Mouse (Mus musculus): ENCODE results near the gene Meis3. TPM values are rescaled to one million over a fixed set of nuclear protein-coding genes. Genes with fewer than 3 reads are reported as not detected.

Gene Meis3
- polyA plus RNA-seq, 1 experiment, result 21.9 TPM

GRCm38 (mm10) chr7:16158735-16159134 is 16.2 kb upstream of the Meis3 start:
- Histone ChIP-seq H3K4me3 (ENCODE audit: extremely low read depth, insufficient read depth, insufficient read length) (no peak overlapping the region), H3K27me3 (ENCODE audit: control insufficient read depth, insufficient read depth, low read length) (peaks cover 6% of the 10 kb centered on the region), H3K36me3 (ENCODE audit: control insufficient read depth, insufficient read depth, low read length) (no peaks in the 10 kb centered on the region), H3K4me1 (ENCODE audit: control insufficient read depth, insufficient read depth, insufficient read length) (peaks cover 4% of the 10 kb centered on the region; the same call in 1 of the 2 replicates), H3K27ac (ENCODE audit: insufficient read depth, low read length) (no peak overlapping the region)
- no peak for DNase-seq (ENCODE audit: low read depth in 1 of 2, low spot score in 2 of 2)
- TF ChIP-seq CTCF (IDR thresholded peaks at IDR 0.05; ENCODE audit: extremely low read depth, insufficient read depth, insufficient read length, insufficient replicate concordance) (no peak), POLR2A (IDR thresholded peaks at IDR 0.05; ENCODE audit: low read depth, low read length) (no peak)
- WGBS, result 19% methylated on average over 39 of the region's 39 CpGs

GRCm38 (mm10) chr7:16160702-16161101 is 14.2 kb upstream of the Meis3 start:
- no peak overlapping the region for H3K4me3 ChIP-seq (ENCODE audit: extremely low read depth, insufficient read depth, insufficient read length)
- H3K27ac ChIP-seq (ENCODE audit: insufficient read depth, low read length), result no peak overlapping the region
- no peaks in the 10 kb centered on the region for H3K36me3 ChIP-seq (ENCODE audit: control insufficient read depth, insufficient read depth, low read length)
- 62% methylated on average over 3 of the region's 3 CpGs for WGBS
- H3K27me3 ChIP-seq (ENCODE audit: control insufficient read depth, insufficient read depth, low read length), result peaks cover 6% of the 10 kb centered on the region
- peaks cover 4% of the 10 kb centered on the region; the same call in 1 of the 2 replicates for H3K4me1 ChIP-seq (ENCODE audit: control insufficient read depth, insufficient read depth, insufficient read length)
- no peak for DNase-seq (ENCODE audit: low read depth in 1 of 2, low spot score in 2 of 2)
- TF ChIP-seq CTCF (IDR thresholded peaks at IDR 0.05; ENCODE audit: extremely low read depth, insufficient read depth, insufficient read length, insufficient replicate concordance) (no peak), POLR2A (IDR thresholded peaks at IDR 0.05; ENCODE audit: low read depth, low read length) (no peak)

DNA sequence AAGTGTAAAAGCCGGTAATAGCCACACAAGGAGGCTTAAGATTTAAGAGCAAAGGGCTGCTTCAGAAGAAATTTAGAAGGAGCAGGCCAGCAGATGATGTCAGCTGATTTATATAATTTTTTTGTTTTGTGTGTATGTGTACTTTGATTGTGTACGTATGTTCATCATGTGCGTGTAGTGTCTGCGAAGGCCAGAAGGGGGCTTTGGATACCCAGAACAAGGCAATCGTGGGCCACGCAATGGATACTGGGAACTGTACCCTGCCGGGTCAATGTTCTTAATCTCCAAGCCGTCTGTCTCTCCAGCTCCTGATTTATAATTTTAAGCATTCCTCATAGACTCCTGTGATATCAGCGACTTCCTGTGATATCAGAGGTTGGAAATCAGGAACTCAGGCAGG is 13.6 kb upstream of the Meis3 start:
- 92% methylated on average over 9 of the region's 9 CpGs for WGBS
- Histone ChIP-seq H3K27me3 (ENCODE audit: control insufficient read depth, insufficient read depth, low read length) (peaks cover 6% of the 10 kb centered on the region), H3K4me1 (ENCODE audit: control insufficient read depth, insufficient read depth, insufficient read length) (peaks cover 4% of the 10 kb centered on the region; the same call in 1 of the 2 replicates)

DNA sequence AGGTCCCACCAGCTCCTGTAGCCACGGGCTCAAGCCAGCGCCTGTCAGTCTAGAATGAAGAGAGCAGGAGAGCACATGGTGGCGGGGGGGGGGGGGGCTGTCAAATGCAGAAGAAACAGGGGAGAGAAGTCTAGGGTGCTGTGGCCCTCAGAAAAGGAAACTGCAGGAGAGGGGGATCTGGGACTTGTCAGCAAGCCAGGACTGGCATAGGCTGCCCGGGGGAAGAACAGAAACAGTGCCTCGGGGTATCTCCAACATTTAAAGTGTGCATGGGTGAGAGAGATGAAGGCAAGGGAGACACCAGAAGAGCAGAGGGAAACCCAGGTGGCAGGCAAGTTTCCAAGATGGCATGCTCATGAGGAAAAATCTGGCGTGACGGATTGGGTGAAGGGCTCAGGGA is 12.9 kb upstream of the Meis3 start:
- Histone ChIP-seq H3K36me3 (ENCODE audit: control insufficient read depth, insufficient read depth, low read length) (no peaks in the 10 kb centered on the region), H3K4me3 (ENCODE audit: extremely low read depth, insufficient read depth, insufficient read length) (no peak overlapping the region), H3K27ac (ENCODE audit: insufficient read depth, low read length) (no peak overlapping the region), H3K4me1 (ENCODE audit: control insufficient read depth, insufficient read depth, insufficient read length) (peaks cover 4% of the 10 kb centered on the region; the same call in 1 of the 2 replicates), H3K27me3 (ENCODE audit: control insufficient read depth, insufficient read depth, low read length) (peaks cover 6% of the 10 kb centered on the region)
- TF ChIP-seq POLR2A (IDR thresholded peaks at IDR 0.05; ENCODE audit: low read depth, low read length), result no peak
- TF ChIP-seq CTCF (IDR thresholded peaks at IDR 0.05; ENCODE audit: extremely low read depth, insufficient read depth, insufficient read length, insufficient replicate concordance), result no peak
- no peak for DNase-seq (ENCODE audit: low read depth in 1 of 2, low spot score in 2 of 2)
- 74% methylated on average over 7 of the region's 7 CpGs for WGBS

More for the DNA sequence above, 13.6 kb upstream of the Meis3 start:
- no peak overlapping the region for H3K27ac ChIP-seq (ENCODE audit: insufficient read depth, low read length)
- no peak overlapping the region for H3K4me3 ChIP-seq (ENCODE audit: extremely low read depth, insufficient read depth, insufficient read length)
- H3K36me3 ChIP-seq (ENCODE audit: control insufficient read depth, insufficient read depth, low read length), result no peaks in the 10 kb centered on the region
- no peak for DNase-seq (ENCODE audit: low read depth in 1 of 2, low spot score in 2 of 2)
- TF ChIP-seq CTCF (IDR thresholded peaks at IDR 0.05; ENCODE audit: extremely low read depth, insufficient read depth, insufficient read length, insufficient replicate concordance) (no peak), POLR2A (IDR thresholded peaks at IDR 0.05; ENCODE audit: low read depth, low read length) (no peak)

DNA sequence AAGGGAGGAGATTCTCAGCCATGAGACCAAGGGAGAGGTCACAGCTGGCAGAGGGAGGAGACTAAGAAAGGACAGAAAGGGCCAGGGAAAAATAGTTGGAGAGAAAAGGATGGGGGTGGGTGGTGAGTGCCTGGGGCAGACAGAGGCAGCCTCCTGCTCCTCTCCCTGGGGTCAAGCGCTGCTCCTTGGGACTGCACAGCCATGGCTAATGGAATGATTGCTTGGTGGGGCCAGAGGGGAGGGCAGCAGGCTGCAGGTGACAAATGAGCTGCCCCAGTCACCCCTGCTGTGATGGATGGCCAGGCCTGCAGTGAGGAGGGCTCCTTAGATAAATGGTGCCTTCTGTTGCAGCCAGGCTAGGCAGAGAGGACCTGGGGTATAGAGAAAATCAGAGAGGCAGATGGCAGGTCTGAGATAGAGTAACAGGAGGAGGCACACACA is 2.7 kb upstream of the Meis3 start:
- TF ChIP-seq CTCF (IDR thresholded peaks at IDR 0.05; ENCODE audit: extremely low read depth, insufficient read depth, insufficient read length, insufficient replicate concordance), result no peak
- no peak for TF ChIP-seq POLR2A (IDR thresholded peaks at IDR 0.05; ENCODE audit: low read depth, low read length)
- H3K4me1 ChIP-seq (ENCODE audit: control insufficient read depth, insufficient read depth, insufficient read length), result peaks cover 2% of the 10 kb centered on the region; the same call in 1 of the 2 replicates
- 36% methylated on average over 1 of the region's 1 CpGs for WGBS
- no peak overlapping the region for H3K27ac ChIP-seq (ENCODE audit: insufficient read depth, low read length)
- no peak for DNase-seq (ENCODE audit: low read depth in 1 of 2, low spot score in 2 of 2)
- no peaks in the 10 kb centered on the region for H3K36me3 ChIP-seq (ENCODE audit: control insufficient read depth, insufficient read depth, low read length)
- H3K4me3 ChIP-seq (ENCODE audit: extremely low read depth, insufficient read depth, insufficient read length), result no peak overlapping the region
- peaks cover 5% of the 10 kb centered on the region for H3K27me3 ChIP-seq (ENCODE audit: control insufficient read depth, insufficient read depth, low read length)

DNA sequence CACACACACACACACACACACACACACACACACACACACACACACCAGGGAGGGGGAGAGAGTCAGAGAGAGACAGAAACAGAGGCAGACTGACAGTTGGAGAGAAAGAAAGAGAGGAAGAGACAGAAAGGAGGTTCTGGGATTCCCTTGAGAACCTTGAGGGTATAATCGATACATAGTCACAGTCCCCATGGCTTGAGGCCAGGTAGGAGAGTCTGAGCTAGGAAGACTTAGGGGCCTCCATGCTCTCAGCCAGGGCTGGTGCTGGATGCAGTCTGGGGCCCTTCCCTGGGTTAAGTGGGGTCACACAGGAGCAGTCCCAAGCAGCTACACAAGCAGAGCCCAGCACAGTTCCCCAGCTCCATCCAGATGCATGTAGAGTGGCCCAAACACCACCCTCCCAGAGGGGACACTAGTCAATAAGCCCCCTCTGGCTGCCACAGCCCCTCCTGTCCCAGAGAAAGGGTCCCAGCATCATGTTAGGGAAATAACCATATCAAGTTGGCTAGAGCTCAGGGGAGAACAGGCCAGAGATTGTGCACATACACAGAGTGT is 2.2 kb upstream of the Meis3 start:
- H3K4me3 ChIP-seq (ENCODE audit: extremely low read depth, insufficient read depth, insufficient read length), result no peak overlapping the region
- TF ChIP-seq POLR2A (IDR thresholded peaks at IDR 0.05; ENCODE audit: low read depth, low read length), result no peak
- no peak for TF ChIP-seq CTCF (IDR thresholded peaks at IDR 0.05; ENCODE audit: extremely low read depth, insufficient read depth, insufficient read length, insufficient replicate concordance)
- WGBS, result 29% methylated on average over 1 of the region's 1 CpGs
- peaks cover 5% of the 10 kb centered on the region for H3K27me3 ChIP-seq (ENCODE audit: control insufficient read depth, insufficient read depth, low read length)
- H3K4me1 ChIP-seq (ENCODE audit: control insufficient read depth, insufficient read depth, insufficient read length), result peaks cover 2% of the 10 kb centered on the region; the same call in 1 of the 2 replicates
- no peak for DNase-seq (ENCODE audit: low read depth in 1 of 2, low spot score in 2 of 2)
- H3K27ac ChIP-seq (ENCODE audit: insufficient read depth, low read length), result no peak overlapping the region
- H3K36me3 ChIP-seq (ENCODE audit: control insufficient read depth, insufficient read depth, low read length), result no peaks in the 10 kb centered on the region

- Histone ChIP-seq H3K27ac (ENCODE audit: insufficient read depth, low read length) (no peak overlapping the region), H3K36me3 (ENCODE audit: control insufficient read depth, insufficient read depth, low read length) (no peaks in the 10 kb centered on the region), H3K27me3 (ENCODE audit: control insufficient read depth, insufficient read depth, low read length) (peaks cover 5% of the 10 kb centered on the region), H3K4me1 (ENCODE audit: control insufficient read depth, insufficient read depth, insufficient read length) (peaks cover 2% of the 10 kb centered on the region; the same call in 1 of the 2 replicates), H3K4me3 (ENCODE audit: extremely low read depth, insufficient read depth, insufficient read length) (no peak overlapping the region)
- WGBS, result 43% methylated on average over 5 of the region's 5 CpGs
- DNase-seq (ENCODE audit: low read depth in 1 of 2, low spot score in 2 of 2), result no peak
- no peak for TF ChIP-seq POLR2A (IDR thresholded peaks at IDR 0.05; ENCODE audit: low read depth, low read length)
- no peak for TF ChIP-seq CTCF (IDR thresholded peaks at IDR 0.05; ENCODE audit: extremely low read depth, insufficient read depth, insufficient read length, insufficient replicate concordance)
Measured at GRCm38 (mm10) chr7:16173146-16173545, 1.7 kb upstream of the Meis3 start.

Measured in spleen, adult 2 months (tissue).